Mouse (Mus musculus): ENCODE measurements around the gene BC147527. TPM values are rescaled to one million over a fixed set of nuclear protein-coding genes. Genes with fewer than 3 reads are reported as not detected.

BC147527 gene
- polyA plus RNA-seq, 1 experiment = not detected

DNA sequence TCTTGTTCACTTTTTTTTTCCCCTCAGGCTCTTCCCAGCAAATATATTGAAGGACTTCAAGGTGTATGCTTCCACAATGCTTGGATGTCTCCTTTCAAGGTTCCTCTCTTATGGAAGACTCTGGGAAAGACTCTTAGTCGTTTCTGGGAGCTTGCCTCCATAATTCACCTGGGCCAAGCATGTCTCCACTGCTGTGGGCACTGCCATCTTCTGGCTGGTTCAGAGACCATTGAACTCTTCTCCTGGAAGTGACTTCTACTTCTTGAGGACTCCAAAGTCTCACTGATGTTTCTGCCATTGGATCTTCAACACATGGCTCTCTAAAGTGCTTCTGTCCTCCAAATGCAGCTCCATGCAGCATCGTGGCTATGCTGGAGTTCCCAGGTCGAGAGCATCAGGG, 20.0 kb downstream of the BC147527 start:
- Histone ChIP-seq H3K4me3 (no peak overlapping the region), H3ac (ENCODE audit: control insufficient read depth, insufficient read length) (no peak overlapping the region), H3K4me2 (ENCODE audit: low read depth) (no peak overlapping the region), H3K79me2 (ENCODE audit: control insufficient read depth, insufficient read depth) (no peaks in the 10 kb centered on the region), H3K27me3 (ENCODE audit: control insufficient read depth, insufficient read depth, insufficient read length) (no peaks in the 10 kb centered on the region), H3K36me3 (ENCODE audit: control insufficient read depth, insufficient read depth) (no peaks in the 10 kb centered on the region)
- TF ChIP-seq USF1 (IDR thresholded peaks at IDR 0.05; ENCODE audit: low read depth) (no peak), MYOD1 (IDR thresholded peaks at IDR 0.05; ENCODE audit: control insufficient read depth in 1 of 3, insufficient read length in 2 of 3, low read depth in 2 of 3) (no peak), MYOG (IDR thresholded peaks at IDR 0.05; ENCODE audit: control insufficient read depth in 1 of 3, insufficient read depth in 1 of 3, insufficient read length in 2 of 3, low read depth in 2 of 3) (no peak), MAX (IDR thresholded peaks at IDR 0.05; ENCODE audit: low read depth) (no peak), TCF3 (IDR thresholded peaks at IDR 0.05; ENCODE audit: insufficient read length, low read depth) (no peak), E2F4 (IDR thresholded peaks at IDR 0.05; ENCODE audit: insufficient read depth) (no peak), POLR2AphosphoS2 (IDR thresholded peaks at IDR 0.05; ENCODE audit: insufficient read length, low read depth) (no peak), POLR2A (IDR thresholded peaks at IDR 0.05; ENCODE audit: insufficient read length, low read depth) (no peak), SRF (IDR thresholded peaks at IDR 0.05; ENCODE audit: control insufficient read depth, insufficient read length, low read depth) (no peak), REST (IDR thresholded peaks at IDR 0.05; ENCODE audit: insufficient read depth, insufficient read length) (no peak)

DNA sequence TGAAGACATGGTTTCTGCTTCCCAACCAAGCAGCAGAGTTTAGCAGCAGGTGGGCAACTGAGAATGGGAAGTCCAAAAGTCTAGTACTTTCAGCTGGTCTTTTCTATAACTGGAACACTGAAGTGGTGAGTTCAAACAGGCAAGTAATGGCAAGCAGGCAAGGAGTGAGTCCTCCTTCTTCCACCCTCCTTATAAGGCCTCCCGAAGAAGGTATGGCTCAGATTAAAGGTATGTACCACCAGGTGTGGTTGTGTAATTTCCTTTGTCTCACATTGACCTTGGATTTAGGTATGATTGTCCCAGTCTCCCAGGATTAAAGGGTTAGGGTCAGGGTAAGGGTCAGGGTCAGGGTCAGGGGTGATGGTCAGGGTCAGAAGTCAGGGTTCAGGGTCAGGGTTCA, 20.5 kb downstream of the BC147527 start:
- no peak overlapping the region for H3K4me2 ChIP-seq (ENCODE audit: low read depth)
- TF ChIP-seq E2F4 (IDR thresholded peaks at IDR 0.05; ENCODE audit: insufficient read depth) (no peak), CEBPB (IDR thresholded peaks at IDR 0.05; ENCODE audit: insufficient read depth, poor library complexity, severe bottlenecking) (no peak), MYOD1 (IDR thresholded peaks at IDR 0.05; ENCODE audit: control insufficient read depth in 1 of 3, insufficient read length in 2 of 3, low read depth in 2 of 3) (no peak)
- H3ac ChIP-seq (ENCODE audit: control insufficient read depth, insufficient read length) = no peak overlapping the region
- no peak overlapping the region for H3K4me3 ChIP-seq
- H3K36me3 ChIP-seq (ENCODE audit: control insufficient read depth, insufficient read depth) = no peaks in the 10 kb centered on the region
- H3K27me3 ChIP-seq (ENCODE audit: control insufficient read depth, insufficient read depth, insufficient read length) = no peaks in the 10 kb centered on the region
- H3K79me2 ChIP-seq (ENCODE audit: control insufficient read depth, insufficient read depth) = no peaks in the 10 kb centered on the region

Other genes starting within 250 kb of the BC147527 start
- not detected for gene Gm21188, start 248.2 kb upstream of the BC147527 start, polyA plus RNA-seq (2012; fragmentation: generic; extraction: Trizol)
- gene Gm20767, start 160.1 kb upstream of the BC147527 start, polyA plus RNA-seq (2012; fragmentation: generic; extraction: Trizol) = not detected
- not detected for gene Gm21818, start 128.0 kb upstream of the BC147527 start, polyA plus RNA-seq (2012; fragmentation: generic; extraction: Trizol)
- gene Gm21762, start 84.4 kb upstream of the BC147527 start, polyA plus RNA-seq (2012; fragmentation: generic; extraction: Trizol) = not detected
- not detected for gene Gm21731, start 61.3 kb upstream of the BC147527 start, polyA plus RNA-seq (2012; fragmentation: generic; extraction: Trizol)
- gene AF067061, start 37.3 kb upstream of the BC147527 start, polyA plus RNA-seq (2012; fragmentation: generic; extraction: Trizol) = not detected
- gene Tcstv3, start 16.5 kb downstream of the BC147527 start, polyA plus RNA-seq (2012; fragmentation: generic; extraction: Trizol) = not detected

Data from myocyte (in vitro differentiated cells).